Mouse (Mus musculus): ENCODE data around the gene Gm42742.
A peak's percentile ranks its signal among the peaks of the same experiment; 100 is the strongest.

Gm42742 gene

GRCm38 (mm10) chr7:127019306-127019960 is 1.5 kb downstream of the Gm42742 start:
- DNase-seq, result peak; percentile 41

- peak; percentile 45 for DNase-seq
Observed at GRCm38 (mm10) chr7:127018416-127019305, 2.2 kb downstream of the Gm42742 start.

- no peak for DNase-seq
Observed at GRCm38 (mm10) chr7:127017950-127018345, 2.9 kb downstream of the Gm42742 start.

- peak; percentile 97 for DNase-seq
Observed at GRCm38 (mm10) chr7:127016971-127017949, 3.6 kb downstream of the Gm42742 start, which contains the start of gene Pagr1a. Gene Pagr1a, minus strand, starts transcription at chr7:127017352.

GRCm38 (mm10) chr7:127016486-127016938 is 4.4 kb downstream of the Gm42742 start:
- DNase-seq, result no peak

GRCm38 (mm10) chr7:127016481-127016485 is 4.6 kb downstream of the Gm42742 start, which contains the start of gene Pagr1b:
Gene Pagr1b, minus strand, starts transcription at chr7:127016484.
- no peak for DNase-seq

GRCm38 (mm10) chr7:127016081-127016480 is 4.8 kb downstream of the Gm42742 start:
- peak; percentile 69 for DNase-seq

- no peak for DNase-seq
Observed at GRCm38 (mm10) chr7:127014993-127015392, 5.9 kb downstream of the Gm42742 start.

- DNase-seq, result peak; percentile 63
Observed at GRCm38 (mm10) chr7:127014320-127014719, 6.6 kb downstream of the Gm42742 start, which contains the start of gene Mvp. Gene Mvp, minus strand, starts transcription at chr7:127014621.

GRCm38 (mm10) chr7:127013385-127013784 is 7.5 kb downstream of the Gm42742 start:
- no peak for DNase-seq

- no peak for DNase-seq
Observed at GRCm38 (mm10) chr7:127012845-127013244, 8.1 kb downstream of the Gm42742 start.

- no peak for DNase-seq
Observed at GRCm38 (mm10) chr7:127012374-127012773, 8.5 kb downstream of the Gm42742 start.

- no peak for DNase-seq
Observed at GRCm38 (mm10) chr7:127011717-127012116, 9.2 kb downstream of the Gm42742 start.

- no peak for DNase-seq
Observed at GRCm38 (mm10) chr7:127011051-127011450, 9.8 kb downstream of the Gm42742 start.

- DNase-seq, result peak; percentile 63
Observed at GRCm38 (mm10) chr7:127009307-127010085, 11.4 kb downstream of the Gm42742 start.

GRCm38 (mm10) chr7:127008239-127009019 is 12.5 kb downstream of the Gm42742 start:
- DNase-seq, result peak; percentile 97

GRCm38 (mm10) chr7:127007313-127008024 is 13.4 kb downstream of the Gm42742 start:
- no peak for DNase-seq

- no peak for DNase-seq
Observed at GRCm38 (mm10) chr7:127004122-127004875, 16.6 kb downstream of the Gm42742 start.

- no peak for DNase-seq
Observed at GRCm38 (mm10) chr7:127003620-127004019, 17.3 kb downstream of the Gm42742 start.

GRCm38 (mm10) chr7:126999568-126999967 is 21.3 kb downstream of the Gm42742 start:
- no peak for DNase-seq

Data from cerebellum, adult 11 months (tissue).